ENCODE assay signal across 17 mouse cellular contexts in genomic region chr10:109188761-109189503, GRCm38 (mm10).
DNase-seq lines count a peak whose midpoint lies in the region; ATAC-seq lines count a peak whose summit lies in the region.
"Had no signal": no experiment of that assay in that cellular context is flagged by ENCODE, and none has a peak within 500 bp of the region (broad histone marks: within the 10 kb centered on the region; RNA-seq: fewer than 3 reads in every experiment).

No protein-coding gene starts in this region.

- H3K4me2 ChIP-seq in liver, embryonic 11.5 days: no peak overlapping the region
- H3K4me2 ChIP-seq: heart, embryonic 11.5 days; intestine, embryonic 15.5 days; stomach, embryonic 15.5 days had no signal

- no peaks in the 10 kb centered on the region for H3K9me3 ChIP-seq in liver, embryonic 11.5 days (ENCODE audit: control insufficient read depth, low read length)
- H3K9me3 ChIP-seq: intestine, embryonic 15.5 days; stomach, embryonic 15.5 days had no signal

- H3K27ac ChIP-seq in liver, embryonic 11.5 days (ENCODE audit: low read depth, low read length): no peak overlapping the region
- H3K27ac ChIP-seq: intestine, embryonic 15.5 days; macrophage; stomach, embryonic 15.5 days had no signal

- DNase-seq in layer of hippocampus, adult 11-12 months (ENCODE audit: low spot score): peak; percentile 8
- DNase-seq in layer of hippocampus, postnatal 25 days (ENCODE audit: extremely low spot score in 1 of 2, low spot score in 1 of 2): no peak
- DNase-seq in brain, embryonic 18.5 days (ENCODE audit: low read depth, low spot score): peak; percentile 51
- DNase-seq in cerebellum, adult 9-11 months: peak; percentile 67
- peak; percentile 18 to 59 for DNase-seq in left cerebral cortex, postnatal 25 days (ENCODE audit: low spot score in 2 of 2)
- DNase-seq in liver, embryonic 11.5 days (ENCODE audit: low spot score): no peak
- no peak for DNase-seq in kidney, postnatal 4 days
- DNase-seq: adrenal gland, adult 2 months; gastrocnemius, postnatal 10 days; heart, postnatal 4 days; kidney, postnatal 14 days; thymus, postnatal 4 days had no signal

- no peaks in the 10 kb centered on the region for H3K27me3 ChIP-seq in liver, embryonic 11.5 days (replicated peaks; ENCODE audit: control insufficient read depth, insufficient read depth, low read length)
- H3K27me3 ChIP-seq: intestine, embryonic 15.5 days; stomach, embryonic 15.5 days had no signal

- 73% methylated on average over 8 of the region's 8 CpGs for WGBS in liver, embryonic 11.5 days

- H3K36me3 ChIP-seq in liver, embryonic 11.5 days (ENCODE audit: control insufficient read depth, insufficient read depth, low read length): no peaks in the 10 kb centered on the region
- H3K36me3 ChIP-seq: intestine, embryonic 15.5 days; stomach, embryonic 15.5 days had no signal

- no peaks in the 10 kb centered on the region for H3K4me1 ChIP-seq in liver, embryonic 11.5 days (replicated peaks; ENCODE audit: control insufficient read depth, insufficient read depth, low read length)
- H3K4me1 ChIP-seq: intestine, embryonic 15.5 days; stomach, embryonic 15.5 days had no signal

- no peak overlapping the region for H3K4me3 ChIP-seq in liver, embryonic 11.5 days (ENCODE audit: low read depth, low read length)
- H3K4me3 ChIP-seq: intestine, embryonic 15.5 days; stomach, embryonic 15.5 days had no signal

- ATAC-seq in liver, embryonic 11.5 days (replicated peaks; ENCODE audit: low FRiP score): no peak
- ATAC-seq: intestine, embryonic 15.5 days; Patski had no signal

- no peak overlapping the region for H3K9ac ChIP-seq in liver, embryonic 11.5 days (ENCODE audit: low read depth, low read length)
- H3K9ac ChIP-seq: intestine, embryonic 15.5 days; stomach, embryonic 15.5 days had no signal

- intact Hi-C loops in left cerebral cortex, postnatal 25 days (cut with DNase I): loop anchor here (5.0 kb wide), 1 partner anchor 177 kb away; the partner anchor contains the start of gene Syt1

Comparison
In these comparisons a context has a peak if more than half of its experiments do, and no peak if none do; other contexts are left out.
1. DNase-seq: peak in layer of hippocampus, adult 11-12 months (single experiment), brain, embryonic 18.5 days (single experiment), cerebellum, adult 9-11 months (single experiment) and left cerebral cortex, postnatal 25 days (2 of 2); none in layer of hippocampus, postnatal 25 days (0 of 2), liver, embryonic 11.5 days (single experiment) and kidney, postnatal 4 days (0 of 2).